Mouse (Mus musculus) testis, adult 2 months (tissue): Measurements from ENCODE around the gene Mlec. TPM values are rescaled to one million over a fixed set of nuclear protein-coding genes. Genes with fewer than 3 reads are reported as not detected.
"Not testable (repeated sequence)": the region's sequence is repeated elsewhere in the genome, so short reads cannot be mapped to it uniquely, and the experiment has no call there.

Source experiments
- H3K27ac ChIP-seq: fragments of 200-500 bp; 2 replicates; pipeline ENCODE4 v1.5.1; 2012; ENCODE audit warnings: low read depth, low read length; ENCODE audit not compliant: control insufficient read depth, insufficient read depth
- H3K27me3 ChIP-seq: fragments of 200-500 bp; 2 replicates; pipeline ENCODE4 v1.6.1; 2012; ENCODE audit warnings: mild to moderate bottlenecking, low read length, moderate library complexity; ENCODE audit not compliant: control insufficient read depth, insufficient read depth
- H3K36me3 ChIP-seq: fragments of 200-500 bp; 2 replicates; pipeline ENCODE4 v1.6.1; 2012; ENCODE audit warnings: mild to moderate bottlenecking, low read length; ENCODE audit not compliant: control insufficient read depth, insufficient read depth
- H3K4me1 ChIP-seq: fragments of 200-500 bp; 2 replicates; pipeline ENCODE4 v1.6.1; 2012; ENCODE audit warnings: low read length; ENCODE audit not compliant: control insufficient read depth, insufficient read depth
- H3K4me3 ChIP-seq: fragments of 200-500 bp; 2 replicates; pipeline ENCODE4 v1.5.1; 2012; ENCODE audit warnings: low read depth, mild to moderate bottlenecking, low read length, moderate library complexity, mixed read lengths; ENCODE audit not compliant: control insufficient read depth
- CTCF ChIP-seq: fragments of 200-500 bp; IDR thresholded peaks from 2 replicates; pipeline ENCODE4 v1.5.1; 2012; ENCODE audit warnings: low read depth, mild to moderate bottlenecking, inconsistent platforms, low read length, moderate library complexity; ENCODE audit not compliant: control insufficient read depth, insufficient read depth, insufficient replicate concordance
- POLR2A ChIP-seq: fragments of 200-500 bp; IDR thresholded peaks from 2 replicates; pipeline ENCODE4 v1.6.1; 2012; ENCODE audit warnings: low read depth, mild to moderate bottlenecking, inconsistent platforms, low read length, moderate library complexity; ENCODE audit not compliant: control insufficient read depth
- polyA plus RNA-seq: library from polyadenylated mRNA; depleted of rRNA; stranded (reverse); fragments of >200 nt; gene quantifications from 2 replicates; pipeline ENCODE4 v1.2.3, GENCODE M21; 2012

Gene Mlec
- polyA plus RNA-seq, 1 experiment = 115 TPM

DNA sequence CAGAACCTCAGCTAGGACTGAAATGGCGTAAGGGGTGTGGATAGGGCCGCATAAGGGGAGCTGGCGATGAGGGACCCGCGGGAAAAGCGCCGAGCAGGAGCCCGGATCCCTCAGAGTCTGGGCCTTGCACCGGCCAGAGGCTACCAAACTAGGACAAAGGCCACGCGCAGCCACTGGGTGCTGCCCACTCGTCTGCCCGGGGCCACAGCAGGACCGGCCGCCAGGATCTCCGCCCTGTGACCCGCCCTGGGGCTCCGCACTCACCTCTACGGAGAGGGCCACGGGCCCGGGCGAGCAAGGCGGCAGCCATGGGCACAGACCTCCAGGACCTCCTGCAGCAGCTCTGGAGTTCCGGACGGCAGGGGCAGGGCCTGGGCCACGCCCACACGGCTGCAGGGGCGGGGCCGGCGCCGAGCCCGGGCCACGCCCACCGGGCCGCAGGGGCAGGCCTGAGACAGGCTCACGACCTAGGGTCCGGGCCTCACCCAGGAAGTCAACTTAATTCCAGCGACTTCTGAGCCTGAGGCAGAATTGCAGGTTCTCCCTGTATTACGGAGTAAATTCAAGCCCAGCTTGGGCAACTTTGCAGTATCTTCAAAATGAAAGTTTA lies 38.9 kb downstream of the Mlec start, which contains the start of gene Acads:
Acads (minus strand) TSS at position 386 of the 610 bp plus-strand sequence.
- TF ChIP-seq CTCF = no peak
- no peak for TF ChIP-seq POLR2A
- H3K4me3 ChIP-seq = peak within 1 kb of the TSS; percentile 87
- no peak within 1 kb of the TSS for H3K27ac ChIP-seq
- no peaks in the 10 kb centered on the region for H3K27me3 ChIP-seq
- H3K4me1 ChIP-seq = peaks cover 8% of the 10 kb centered on the region
- no peaks in the 10 kb centered on the region for H3K36me3 ChIP-seq

DNA sequence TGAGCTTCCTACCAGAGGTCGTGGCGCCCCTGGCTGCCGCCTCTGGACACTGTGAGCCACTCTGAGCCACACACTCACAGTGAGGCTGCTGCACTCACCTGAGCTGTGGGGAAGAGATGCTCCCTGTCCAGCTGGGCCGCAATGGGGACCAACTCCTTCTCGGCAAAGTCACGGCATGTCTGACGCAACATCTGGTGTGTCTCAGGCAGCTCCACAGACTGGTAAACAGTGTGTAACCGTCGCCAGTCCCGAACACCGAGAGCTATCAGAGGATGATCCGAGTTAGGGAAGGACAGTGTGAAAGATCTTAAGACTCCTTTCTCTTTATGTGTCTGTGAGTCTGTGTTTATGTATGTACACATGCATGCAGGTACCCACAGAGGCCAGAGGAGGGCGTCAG lies 40.5 kb downstream of the Mlec start:
- H3K27me3 ChIP-seq = no peaks in the 10 kb centered on the region
- TF ChIP-seq POLR2A = no peak
- no peak for TF ChIP-seq CTCF
- peaks cover 8% of the 10 kb centered on the region for H3K4me1 ChIP-seq
- H3K4me3 ChIP-seq = no peak overlapping the region
- H3K27ac ChIP-seq = no peak overlapping the region
- H3K36me3 ChIP-seq = no peaks in the 10 kb centered on the region

DNA sequence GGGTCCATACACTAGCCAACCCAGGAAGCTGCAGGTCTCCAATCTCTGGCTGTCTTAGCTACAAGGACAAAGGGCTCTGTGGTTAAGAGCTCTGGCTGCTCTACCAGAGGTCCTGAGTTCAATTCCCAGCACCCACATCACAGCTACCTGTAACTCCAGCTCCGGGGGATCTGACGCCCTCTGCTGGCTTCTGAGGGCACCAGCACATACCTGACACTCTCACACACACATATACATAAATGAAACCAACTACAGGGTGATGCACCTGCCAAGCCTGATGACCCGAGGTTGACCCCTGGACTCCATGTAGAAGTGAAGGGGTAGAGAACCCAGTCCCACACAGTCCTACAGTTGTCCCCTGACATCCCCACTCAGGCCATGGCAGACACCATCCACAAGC lies 41.6 kb downstream of the Mlec start:
- Histone ChIP-seq H3K27me3 (no peaks in the 10 kb centered on the region), H3K27ac (no peak overlapping the region), H3K36me3 (no peaks in the 10 kb centered on the region), H3K4me3 (no peak overlapping the region), H3K4me1 (peaks cover 8% of the 10 kb centered on the region)
- TF ChIP-seq CTCF (no peak), POLR2A (no peak)

DNA sequence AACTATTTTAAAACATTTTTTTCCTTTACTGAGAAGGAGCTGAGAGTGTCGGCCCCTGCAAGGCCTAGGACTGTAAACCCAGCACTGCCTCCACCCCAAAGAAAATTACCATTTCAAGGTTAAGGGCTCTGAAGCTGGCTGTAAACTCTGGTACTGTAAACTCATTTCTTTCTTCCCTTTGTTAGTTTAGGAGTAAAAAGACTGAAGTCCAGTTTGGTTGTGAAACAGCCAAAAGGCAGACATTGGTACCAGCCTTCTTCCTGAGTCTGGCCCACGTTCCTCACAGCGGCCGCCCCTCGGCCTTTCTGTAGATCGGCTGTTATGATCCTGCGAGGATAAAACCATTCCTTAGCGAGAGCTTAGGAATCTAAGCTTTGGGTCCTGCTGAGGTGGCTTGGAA lies 43.5 kb downstream of the Mlec start:
- H3K36me3 ChIP-seq = no peaks in the 10 kb centered on the region
- no peaks in the 10 kb centered on the region for H3K27me3 ChIP-seq
- H3K4me3 ChIP-seq = no peak overlapping the region
- H3K4me1 ChIP-seq = peaks cover 6% of the 10 kb centered on the region
- H3K27ac ChIP-seq = no peak overlapping the region
- TF ChIP-seq CTCF (no peak), POLR2A (no peak)

DNA sequence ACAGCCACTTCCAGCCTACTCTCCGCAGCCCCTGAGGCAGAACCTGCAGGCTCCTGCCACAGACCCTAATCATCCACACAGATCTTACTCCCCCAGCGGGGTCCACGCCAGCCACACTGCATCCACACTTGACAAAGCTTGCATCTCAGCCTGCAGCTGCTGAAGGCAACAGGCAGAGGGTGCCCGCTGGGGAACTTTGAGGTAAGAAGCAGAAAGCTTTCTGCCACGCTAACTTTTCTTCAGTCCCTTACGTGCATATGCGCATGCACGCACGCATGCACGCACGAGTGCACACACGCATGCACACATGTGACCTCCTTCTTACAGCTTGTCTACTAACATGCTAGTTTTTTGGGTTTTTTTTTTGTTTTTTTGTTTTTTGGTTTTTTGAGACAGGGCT lies 44.7 kb downstream of the Mlec start:
- no peaks in the 10 kb centered on the region for H3K27me3 ChIP-seq
- TF ChIP-seq POLR2A (no peak), CTCF (no peak)
- no peaks in the 10 kb centered on the region for H3K36me3 ChIP-seq
- H3K4me3 ChIP-seq = no peak overlapping the region
- H3K27ac ChIP-seq = no peak overlapping the region
- no peaks in the 10 kb centered on the region for H3K4me1 ChIP-seq

DNA sequence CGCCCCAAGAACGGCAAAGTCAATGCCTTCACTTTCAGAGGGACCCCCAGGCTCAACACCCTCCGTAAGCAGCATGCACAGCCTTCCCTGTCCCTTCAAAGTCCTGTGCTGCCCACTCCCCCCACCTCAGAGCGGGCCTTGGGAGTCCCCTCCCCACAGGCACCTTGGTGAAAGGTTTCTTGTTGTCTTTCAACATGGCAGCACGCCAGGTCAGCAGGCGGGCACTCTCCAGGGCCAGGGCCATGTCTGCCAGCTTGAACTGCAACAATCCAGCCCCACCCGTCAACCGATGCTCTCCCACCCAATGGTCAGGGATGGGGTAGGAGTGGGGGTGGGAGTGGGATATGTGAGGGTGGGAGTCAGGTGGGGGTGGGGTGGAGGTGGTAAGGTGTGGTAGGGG lies 46.8 kb downstream of the Mlec start:
- Histone ChIP-seq H3K4me1 (no peaks in the 10 kb centered on the region), H3K36me3 (no peaks in the 10 kb centered on the region), H3K27me3 (no peaks in the 10 kb centered on the region), H3K27ac (no peak overlapping the region), H3K4me3 (no peak overlapping the region)
- TF ChIP-seq POLR2A = no peak
- TF ChIP-seq CTCF = no peak

DNA sequence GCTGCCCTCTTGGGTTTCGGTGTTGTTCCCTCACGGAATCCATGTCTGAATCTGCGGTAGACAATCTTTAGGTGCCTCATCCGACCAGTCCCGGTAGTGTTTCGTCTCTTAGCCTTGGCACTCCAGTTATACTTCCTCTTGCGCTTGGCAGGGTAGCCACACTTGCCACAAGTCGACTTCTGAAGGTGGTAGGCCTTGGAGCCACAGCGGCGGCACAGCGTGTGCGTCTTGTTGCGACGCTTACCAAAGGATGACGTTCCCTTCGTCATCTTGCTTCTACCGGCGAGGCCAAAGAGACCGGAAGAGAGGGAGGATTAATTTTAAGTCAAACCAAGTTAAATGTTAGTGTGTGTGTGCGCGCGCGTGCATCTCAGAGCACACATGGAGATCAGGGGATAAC lies 54.7 kb downstream of the Mlec start:
- not testable (repeated sequence) for H3K27ac ChIP-seq, H3K36me3 ChIP-seq, H3K4me1 ChIP-seq, H3K27me3 ChIP-seq, H3K4me3 ChIP-seq

DNA sequence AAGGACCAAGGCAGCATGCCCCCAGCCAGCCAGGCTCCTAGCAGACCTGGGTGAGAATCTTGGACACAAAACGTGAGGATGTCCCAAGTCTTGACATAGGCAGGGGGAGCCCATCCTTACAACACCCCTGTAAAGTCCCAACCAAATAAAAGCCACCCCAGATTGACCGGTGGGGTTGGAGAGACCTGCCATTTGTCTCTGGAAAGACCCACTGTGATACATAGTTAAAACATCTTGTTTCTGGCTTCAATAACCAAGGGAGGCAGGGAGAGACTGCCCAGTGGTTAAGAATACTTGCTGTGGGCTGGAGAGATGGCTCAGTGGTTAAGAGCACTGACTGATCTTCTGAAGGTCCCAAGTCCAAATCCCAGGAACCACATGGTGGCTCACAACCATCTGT lies 55.7 kb downstream of the Mlec start:
- no peak for TF ChIP-seq CTCF
- TF ChIP-seq POLR2A = no peak
- Histone ChIP-seq H3K4me3 (no peak overlapping the region), H3K4me1 (no peaks in the 10 kb centered on the region), H3K36me3 (no peaks in the 10 kb centered on the region), H3K27ac (no peak overlapping the region), H3K27me3 (no peaks in the 10 kb centered on the region)
